Mouse (Mus musculus): ENCODE data around the gene Nlk.

Gene Nlk

GRCm38 (mm10) chr11:78696777-78697752 is at the start of gene Nlk:
Nlk (minus strand) TSS chr11:78697373.
- DNase-seq, result peak; percentile 99 to 100

- no peak for DNase-seq
Observed at GRCm38 (mm10) chr11:78746264-78746663, 49.1 kb upstream of the Nlk start.

- DNase-seq, result peak; percentile 25 to 50
Observed at GRCm38 (mm10) chr11:78745475-78745874, 48.3 kb upstream of the Nlk start.

- no peak for DNase-seq
Observed at GRCm38 (mm10) chr11:78742461-78742860, 45.3 kb upstream of the Nlk start.

- no peak for DNase-seq
Observed at GRCm38 (mm10) chr11:78741958-78742357, 44.8 kb upstream of the Nlk start.

GRCm38 (mm10) chr11:78739361-78739760 is 42.2 kb upstream of the Nlk start:
- DNase-seq, result no peak

GRCm38 (mm10) chr11:78736877-78737408 is 39.8 kb upstream of the Nlk start:
- no peak for DNase-seq

GRCm38 (mm10) chr11:78735168-78735567 is 38.0 kb upstream of the Nlk start:
- no peak for DNase-seq

GRCm38 (mm10) chr11:78732619-78733018 is 35.4 kb upstream of the Nlk start:
- DNase-seq, result no peak

- DNase-seq, result peak; percentile 61
Observed at GRCm38 (mm10) chr11:78730902-78731301, 33.7 kb upstream of the Nlk start.

GRCm38 (mm10) chr11:78728041-78728440 is 30.9 kb upstream of the Nlk start:
- no peak for DNase-seq

- no peak for DNase-seq
Observed at GRCm38 (mm10) chr11:78726366-78726765, 29.2 kb upstream of the Nlk start.

- DNase-seq, result no peak
Observed at GRCm38 (mm10) chr11:78724792-78725191, 27.6 kb upstream of the Nlk start.

GRCm38 (mm10) chr11:78721419-78721818 is 24.2 kb upstream of the Nlk start:
- no peak for DNase-seq

- no peak for DNase-seq
Observed at GRCm38 (mm10) chr11:78717655-78718054, 20.5 kb upstream of the Nlk start.

- peak in 1 of 2 experiments; percentile 31 for DNase-seq
Observed at GRCm38 (mm10) chr11:78708642-78709041, 11.5 kb upstream of the Nlk start.

- peak; percentile 10 to 40 for DNase-seq
Observed at GRCm38 (mm10) chr11:78706026-78706425, 8.9 kb upstream of the Nlk start.

GRCm38 (mm10) chr11:78703085-78703484 is 5.9 kb upstream of the Nlk start:
- DNase-seq, result no peak

- peak in 1 of 2 experiments; percentile 4 for DNase-seq
Observed at GRCm38 (mm10) chr11:78702319-78702718, 5.1 kb upstream of the Nlk start.

GRCm38 (mm10) chr11:78697753-78698171 is 589 bp upstream of the Nlk start:
- DNase-seq, result peak; percentile 89 to 92

- no peak for DNase-seq
Observed at GRCm38 (mm10) chr11:78694249-78694648, 2.9 kb downstream of the Nlk start.

- DNase-seq, result no peak
Observed at GRCm38 (mm10) chr11:78693307-78693706, 3.9 kb downstream of the Nlk start.

- DNase-seq, result no peak
Observed at GRCm38 (mm10) chr11:78691201-78691600, 6.0 kb downstream of the Nlk start.

GRCm38 (mm10) chr11:78690547-78690946 is 6.6 kb downstream of the Nlk start:
- no peak for DNase-seq

All from kidney, postnatal 4 days (tissue).